Mouse (Mus musculus) spleen, embryonic (tissue): ENCODE data around the gene 2310022B05Rik.

ENCODE experiments used
- CTCF ChIA-PET: fragments of 350-600 bp; sonication (Branson Sonifier 250); formaldehyde crosslinking; loops from one replicate; lab custom pipeline; 2022; lab: Charles Lee

2310022B05Rik gene

GRCm38 (mm10) chr8:124662446-124663111 is 590 bp downstream of the 2310022B05Rik start:
- CTCF ChIA-PET: no interaction called here

GRCm38 (mm10) chr8:124661781-124662180 is 1.4 kb downstream of the 2310022B05Rik start:
- CTCF ChIA-PET: no interaction called here

- CTCF ChIA-PET: no interaction called here
These were observed 4.8 kb downstream of the 2310022B05Rik start for GRCm38 (mm10) chr8:124658415-124658814.

GRCm38 (mm10) chr8:124657961-124658360 is 5.2 kb downstream of the 2310022B05Rik start:
- CTCF ChIA-PET: no interaction called here

GRCm38 (mm10) chr8:124653568-124654475 is 9.3 kb downstream of the 2310022B05Rik start:
- CTCF ChIA-PET: interaction anchor here (0.5 kb wide), 1 partner anchor 118 kb away, joined by 3 read pairs; no protein-coding TSS in a partner anchor

- CTCF ChIA-PET: no interaction called here
These were observed 10.6 kb downstream of the 2310022B05Rik start for GRCm38 (mm10) chr8:124652546-124652945.

- CTCF ChIA-PET: no interaction called here
These were observed 11.4 kb downstream of the 2310022B05Rik start for GRCm38 (mm10) chr8:124651776-124652175.

GRCm38 (mm10) chr8:124648311-124648710 is 14.9 kb downstream of the 2310022B05Rik start:
- CTCF ChIA-PET: no interaction called here

GRCm38 (mm10) chr8:124643540-124644339 is 19.4 kb downstream of the 2310022B05Rik start:
- CTCF ChIA-PET: no interaction called here

- CTCF ChIA-PET: no interaction called here
These were observed 21.6 kb downstream of the 2310022B05Rik start for GRCm38 (mm10) chr8:124641599-124641998.

GRCm38 (mm10) chr8:124635247-124635502 is 28.0 kb downstream of the 2310022B05Rik start:
- CTCF ChIA-PET: no interaction called here

GRCm38 (mm10) chr8:124634411-124635246 is 28.5 kb downstream of the 2310022B05Rik start:
- CTCF ChIA-PET: no interaction called here

GRCm38 (mm10) chr8:124633001-124633703 is 30.0 kb downstream of the 2310022B05Rik start:
- CTCF ChIA-PET: no interaction called here

- CTCF ChIA-PET: no interaction called here
These were observed 31.2 kb downstream of the 2310022B05Rik start for GRCm38 (mm10) chr8:124631966-124632365.

- CTCF ChIA-PET: interaction anchor here (0.6 kb wide), 1 partner anchor 228 kb away, joined by 4 read pairs; no protein-coding TSS in a partner anchor
These were observed 32.3 kb downstream of the 2310022B05Rik start for GRCm38 (mm10) chr8:124630891-124631290.

- CTCF ChIA-PET: no interaction called here
These were observed 32.7 kb downstream of the 2310022B05Rik start for GRCm38 (mm10) chr8:124630489-124630888.

GRCm38 (mm10) chr8:124626251-124626650 is 36.9 kb downstream of the 2310022B05Rik start:
- CTCF ChIA-PET: no interaction called here

- CTCF ChIA-PET: interaction anchor here (0.7 kb wide), 1 partner anchor 126 kb away, joined by 5 read pairs; no protein-coding TSS in a partner anchor
These were observed 41.9 kb downstream of the 2310022B05Rik start for GRCm38 (mm10) chr8:124621255-124621654.

- CTCF ChIA-PET: interaction anchor here (0.5 kb wide), 1 partner anchor 1497 kb away, joined by 3 read pairs; no protein-coding TSS in a partner anchor
These were observed 44.9 kb downstream of the 2310022B05Rik start for GRCm38 (mm10) chr8:124618252-124618651.

GRCm38 (mm10) chr8:124617266-124617869 is 45.8 kb downstream of the 2310022B05Rik start:
- CTCF ChIA-PET: interaction anchor here (0.5 to 1.5 kb wide), 3 partner anchors 58 to 1496 kb away, joined by 3 to 11 read pairs (median 3); no protein-coding TSS in a partner anchor
